Mouse (Mus musculus) forebrain, postnatal 0 days (tissue): ENCODE data around the gene P2rx6. TPM values are rescaled to one million over a fixed set of nuclear protein-coding genes. Genes with fewer than 3 reads are reported as not detected.
A peak's percentile ranks its signal among the peaks of the same experiment; 100 is the strongest.

Source experiments
- ATAC-seq: fragments of 200-750 bp; cut with Nextera tagmentation; 2 replicates; pipeline ENCODE4 v1.8.0; 2017; ENCODE audit warnings: mild to moderate bottlenecking, moderate library complexity
- DNase-seq: peaks from one replicate; pipeline ENCODE4 v3.0.0-alpha.2; 2015
- H3K27ac ChIP-seq: fragments of 300-500 bp; sonication (generic); 2 replicates; pipeline ENCODE4 v1.5.1; 2014; ENCODE audit warnings: low read depth, mild to moderate bottlenecking, antibody characterized with exemption, low read length, moderate library complexity, mixed read lengths
- H3K27me3 ChIP-seq: fragments of 300-500 bp; sonication (generic); 2 replicates; pipeline ENCODE4 v1.6.1; 2014; ENCODE audit warnings: mild to moderate bottlenecking, low read length, mixed read lengths; ENCODE audit not compliant: insufficient read depth
- H3K36me3 ChIP-seq: fragments of 300-500 bp; sonication (generic); 2 replicates; pipeline ENCODE4 v1.6.1; 2014; ENCODE audit warnings: mild to moderate bottlenecking, moderate library complexity; ENCODE audit not compliant: insufficient read depth
- H3K4me1 ChIP-seq: fragments of 300-500 bp; sonication (generic); 2 replicates; pipeline ENCODE4 v1.6.1; 2014; ENCODE audit warnings: antibody characterized with exemption; ENCODE audit not compliant: insufficient read depth
- H3K4me2 ChIP-seq: fragments of 300-500 bp; sonication (generic); 2 replicates; pipeline ENCODE4 v1.6.1; 2014; ENCODE audit warnings: low read depth, mild to moderate bottlenecking, moderate library complexity
- H3K4me3 ChIP-seq: fragments of 300-500 bp; sonication (generic); 2 replicates; pipeline ENCODE4 v1.5.1; 2014; ENCODE audit warnings: low read depth, low read length, mixed read lengths
- H3K9ac ChIP-seq: fragments of 300-500 bp; sonication (generic); 2 replicates; pipeline ENCODE4 v1.6.1; 2014; ENCODE audit warnings: mild to moderate bottlenecking
- H3K9me3 ChIP-seq: fragments of 300-500 bp; sonication (generic); 2 replicates; pipeline ENCODE4 v1.6.1; 2016; ENCODE audit warnings: low read length
- CTCF ChIP-seq: sonication (generic); IDR thresholded peaks from 2 replicates; pipeline ENCODE4 v1.5.1; 2016; ENCODE audit warnings: antibody characterized with exemption, control low read depth, low read depth
- WGBS: fragments of 180-500 bp; shearing (Covaris S2); extraction: QIAGEN DNeasy Blood & Tissue Kit; methylation state at CpG from one replicate; pipeline ENCODE4 v1.1.7; 2014; 5-methylcytosine and 5-hydroxymethylcytosine counted together
- polyA plus RNA-seq: library from polyadenylated mRNA; unstranded; fragments of >200 nt; fragmentation: Nextera tagmentation; extraction: Ambion mirVana; gene quantifications from 2 replicates; pipeline ENCODE4 v1.2.1, GENCODE M21; 2015
- total RNA-seq: library from RNA; depleted of rRNA; stranded (reverse); fragments of >200 nt; gene quantifications from 2 replicates; pipeline ENCODE4 v1.2.3, GENCODE M21; 2014; rRNA removed

P2rx6 gene
- 1.3 and 1.9 TPM in 2 replicates for total RNA-seq
- 1.5 and 2.8 TPM in 2 replicates for polyA plus RNA-seq

DNA sequence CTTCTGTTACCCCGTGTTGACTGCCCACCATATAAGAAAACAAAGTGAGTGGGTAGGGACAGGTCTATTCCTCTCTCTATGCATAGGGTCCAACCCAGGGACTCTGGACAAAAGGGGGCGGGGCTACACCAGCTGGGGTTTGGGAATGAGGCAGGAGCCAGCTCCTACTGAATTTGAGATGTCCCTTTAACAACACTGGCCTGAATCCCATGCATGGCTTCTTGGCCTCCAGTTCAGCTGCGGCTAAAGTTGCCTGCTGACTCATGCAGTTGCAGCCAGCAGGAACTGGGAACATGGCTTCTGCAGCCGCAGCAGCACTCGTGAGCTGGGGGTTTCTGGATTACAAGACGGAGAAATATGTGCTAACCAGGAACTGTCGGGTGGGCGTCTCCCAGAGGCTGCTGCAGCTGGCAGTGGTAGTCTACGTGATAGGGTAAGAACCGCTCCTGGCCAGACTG, at the start of gene P2rx6:
P2rx6 (plus strand) TSS at position 135 of the 458 bp plus-strand sequence.
- DNase-seq (peak; percentile 31), ATAC-seq (peak; percentile 59)
- TF ChIP-seq CTCF: no peak
- peaks cover 5% of the 10 kb centered on the region; the same call in 1 of the 2 replicates for H3K27me3 ChIP-seq
- H3K4me2 ChIP-seq: peak within 1 kb of the TSS; percentile 39
- H3K4me1 ChIP-seq: 0 out of 2 replicates have a peak, but pooled peaks cover 5% of the 10 kb centered on the region
- peak within 1 kb of the TSS; percentile 67 for H3K27ac ChIP-seq
- no peaks in the 10 kb centered on the region for H3K9me3 ChIP-seq
- peak within 1 kb of the TSS; percentile 19 for H3K4me3 ChIP-seq
- WGBS: 3% methylated on average over 10 of the region's 10 CpGs
- peak within 1 kb of the TSS; percentile 18; the same call in 1 of the 2 replicates for H3K9ac ChIP-seq
- no peaks in the 10 kb centered on the region for H3K36me3 ChIP-seq

GRCm38 (mm10) chr16:17518910-17519309, 42.8 kb upstream of the P2rx6 start:
- H3K27ac ChIP-seq: no peak overlapping the region
- no peak for TF ChIP-seq CTCF
- H3K9me3 ChIP-seq: no peaks in the 10 kb centered on the region
- H3K27me3 ChIP-seq: no peaks in the 10 kb centered on the region
- H3K4me2 ChIP-seq: no peak overlapping the region
- no peak overlapping the region for H3K4me3 ChIP-seq
- no peak for ATAC-seq
- no peak for DNase-seq
- H3K4me1 ChIP-seq: no peaks in the 10 kb centered on the region
- WGBS: 86% methylated on average over 2 of the region's 2 CpGs
- H3K9ac ChIP-seq: no peak overlapping the region
- H3K36me3 ChIP-seq: peaks cover 87% of the 10 kb centered on the region

DNA sequence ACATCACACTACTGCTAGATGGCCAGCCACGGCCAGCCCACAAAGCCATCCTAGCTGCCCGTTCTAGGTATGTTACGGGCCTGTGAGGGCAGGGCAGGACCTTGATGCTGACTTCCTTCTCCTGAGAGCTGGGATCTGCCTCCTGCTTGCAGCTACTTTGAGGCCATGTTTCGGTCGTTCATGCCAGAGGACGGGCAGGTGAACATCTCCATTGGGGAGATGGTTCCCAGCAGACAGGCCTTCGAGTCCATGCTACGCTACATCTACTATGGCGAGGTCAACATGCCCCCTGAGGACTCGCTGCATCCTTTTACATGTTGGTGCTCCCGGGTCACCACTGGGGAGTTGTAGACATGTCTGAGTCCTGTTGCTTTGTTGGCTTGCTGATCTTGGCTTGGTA, 37.5 kb upstream of the P2rx6 start:
- Histone ChIP-seq H3K27me3 (no peaks in the 10 kb centered on the region), H3K27ac (no peak overlapping the region), H3K4me2 (no peak overlapping the region), H3K4me3 (no peak overlapping the region), H3K4me1 (no peaks in the 10 kb centered on the region), H3K9me3 (no peaks in the 10 kb centered on the region), H3K9ac (no peak overlapping the region), H3K36me3 (peaks cover 96% of the 10 kb centered on the region)
- TF ChIP-seq CTCF: no peak
- DNase-seq (no peak), ATAC-seq (no peak)
- 95% methylated on average over 11 of the region's 11 CpGs for WGBS

DNA sequence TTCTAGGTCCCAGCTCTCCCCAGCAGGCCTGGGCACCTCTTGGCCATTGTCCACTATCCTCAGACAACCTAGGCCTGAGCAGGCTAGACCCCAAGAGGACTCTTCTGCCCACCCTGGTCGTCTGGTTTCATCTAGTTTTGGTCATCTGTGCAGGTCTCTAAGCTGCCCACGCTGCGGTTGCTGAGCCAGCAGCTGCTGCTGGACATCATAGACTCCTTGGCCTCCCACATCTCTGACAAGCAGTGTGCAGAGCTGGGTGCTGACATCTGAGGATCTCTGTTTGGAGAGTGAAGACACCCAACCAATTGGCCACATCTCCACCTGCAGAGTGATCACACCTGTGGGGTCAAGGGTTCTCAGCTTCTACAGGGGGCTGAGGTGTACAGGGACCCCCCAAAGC, 36.2 kb upstream of the P2rx6 start:
- no peaks in the 10 kb centered on the region for H3K27me3 ChIP-seq
- no peak overlapping the region for H3K9ac ChIP-seq
- no peak overlapping the region for H3K4me2 ChIP-seq
- no peak overlapping the region for H3K27ac ChIP-seq
- H3K9me3 ChIP-seq: no peaks in the 10 kb centered on the region
- TF ChIP-seq CTCF: no peak
- ATAC-seq: no peak
- WGBS: 81% methylated on average over 3 of the region's 3 CpGs
- H3K4me1 ChIP-seq: 0 out of 2 replicates have a peak, but pooled peaks cover 7% of the 10 kb centered on the region
- DNase-seq: no peak
- no peak overlapping the region for H3K4me3 ChIP-seq
- H3K36me3 ChIP-seq: peaks cover 83% of the 10 kb centered on the region

GRCm38 (mm10) chr16:17526223-17526622, 35.5 kb upstream of the P2rx6 start:
- no peaks in the 10 kb centered on the region for H3K27me3 ChIP-seq
- ATAC-seq: no peak
- peaks cover 76% of the 10 kb centered on the region for H3K36me3 ChIP-seq

GRCm38 (mm10) chr16:17527606-17528005, 34.1 kb upstream of the P2rx6 start:
- DNase-seq (no peak), ATAC-seq (no peak)
- peaks cover 14% of the 10 kb centered on the region for H3K4me1 ChIP-seq
- no peak overlapping the region for H3K9ac ChIP-seq
- H3K36me3 ChIP-seq: peaks cover 62% of the 10 kb centered on the region
- no peak overlapping the region for H3K4me3 ChIP-seq
- TF ChIP-seq CTCF: no peak
- no peak overlapping the region for H3K4me2 ChIP-seq
- H3K27me3 ChIP-seq: no peaks in the 10 kb centered on the region
- no peaks in the 10 kb centered on the region for H3K9me3 ChIP-seq
- H3K27ac ChIP-seq: no peak overlapping the region

More at GRCm38 (mm10) chr16:17526223-17526622, 35.5 kb upstream of the P2rx6 start:
- TF ChIP-seq CTCF: no peak
- 93% methylated on average over 6 of the region's 6 CpGs for WGBS
- H3K4me2 ChIP-seq: no peak overlapping the region
- 0 out of 2 replicates have a peak overlapping the region, but pooled peaks have one; percentile 10 for H3K9ac ChIP-seq
- DNase-seq: no peak
- no peak overlapping the region for H3K27ac ChIP-seq
- no peak overlapping the region for H3K4me3 ChIP-seq
- H3K9me3 ChIP-seq: no peaks in the 10 kb centered on the region
- H3K4me1 ChIP-seq: 0 out of 2 replicates have a peak, but pooled peaks cover 7% of the 10 kb centered on the region

DNA sequence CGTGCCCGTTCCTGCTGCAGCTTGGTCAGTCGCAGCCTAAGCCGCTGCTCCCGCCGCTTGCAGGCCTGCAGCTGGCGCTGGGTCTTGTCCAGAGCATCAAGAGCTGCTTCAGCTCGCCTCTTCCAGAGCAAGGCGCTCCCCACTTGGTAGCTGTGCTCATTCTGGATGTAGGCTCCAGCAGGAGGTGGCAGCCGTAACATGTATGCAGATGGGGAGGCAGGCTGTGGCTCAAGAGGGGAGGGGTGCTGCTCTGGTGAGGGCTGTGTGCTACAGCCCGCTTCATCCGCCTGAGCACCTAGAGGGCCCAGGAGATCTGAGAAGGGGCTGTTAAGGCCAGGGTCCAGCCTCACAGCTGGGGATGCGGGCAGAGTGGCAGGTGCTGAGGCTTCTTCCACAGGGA, 33.4 kb upstream of the P2rx6 start:
- 86% methylated on average over 13 of the region's 13 CpGs for WGBS
- peaks cover 14% of the 10 kb centered on the region for H3K4me1 ChIP-seq
- H3K36me3 ChIP-seq: peaks cover 55% of the 10 kb centered on the region
- no peak overlapping the region for H3K27ac ChIP-seq
- DNase-seq (no peak), ATAC-seq (no peak)
- H3K9ac ChIP-seq: no peak overlapping the region
- no peak overlapping the region for H3K4me2 ChIP-seq
- TF ChIP-seq CTCF: no peak
- H3K9me3 ChIP-seq: no peaks in the 10 kb centered on the region
- H3K4me3 ChIP-seq: no peak overlapping the region
- no peaks in the 10 kb centered on the region for H3K27me3 ChIP-seq
